Mouse (Mus musculus) forebrain, embryonic 12.5 days (tissue): Measurements from ENCODE around the gene Ftsj3. TPM values are rescaled to one million over a fixed set of nuclear protein-coding genes. Genes with fewer than 3 reads are reported as not detected.
"Not testable (repeated sequence)": the region's sequence is repeated elsewhere in the genome, so short reads cannot be mapped to it uniquely, and the experiment has no call there.

ENCODE experiments used
- ATAC-seq: fragments of 200-750 bp; cut with Nextera tagmentation; 2 replicates; pipeline ENCODE4 v1.8.0; 2017; ENCODE audit warnings: moderate TSS enrichment; ENCODE audit not compliant: low FRiP score
- H3K27ac ChIP-seq: fragments of 300-500 bp; sonication (generic); 2 replicates; pipeline ENCODE4 v1.5.1; 2016; ENCODE audit warnings: mild to moderate bottlenecking
- H3K27me3 ChIP-seq: fragments of 300-500 bp; sonication (generic); 2 replicates; pipeline ENCODE4 v1.6.1; 2016; ENCODE audit warnings: mild to moderate bottlenecking
- H3K36me3 ChIP-seq: fragments of 300-500 bp; sonication (generic); replicated peaks from 2 replicates; pipeline ENCODE4 v1.6.1; 2016; ENCODE audit warnings: mild to moderate bottlenecking
- H3K4me1 ChIP-seq: fragments of 300-500 bp; sonication (generic); 2 replicates; pipeline ENCODE4 v1.6.1; 2016
- H3K4me2 ChIP-seq: fragments of 300-500 bp; sonication (generic); 2 replicates; pipeline ENCODE4 v1.6.1; 2016; ENCODE audit warnings: mild to moderate bottlenecking, moderate library complexity
- H3K4me3 ChIP-seq: fragments of 300-500 bp; sonication (generic); replicated peaks from 2 replicates; pipeline ENCODE4 v1.5.1; 2016; ENCODE audit warnings: mild to moderate bottlenecking
- H3K9ac ChIP-seq: fragments of 300-500 bp; sonication (generic); 2 replicates; pipeline ENCODE4 v1.6.1; 2016; ENCODE audit warnings: mild to moderate bottlenecking
- H3K9me3 ChIP-seq: fragments of 300-500 bp; sonication (generic); 2 replicates; pipeline ENCODE4 v1.6.1; 2016
- WGBS: fragments of 180-500 bp; shearing (Covaris S2); methylation state at CpG from one replicate; pipeline ENCODE4 v1.1.7; 2016; 5-methylcytosine and 5-hydroxymethylcytosine counted together
- polyA plus RNA-seq: library from polyadenylated mRNA; unstranded; fragments of >200 nt; fragmentation: Nextera tagmentation; extraction: Ambion mirVana; gene quantifications from 2 replicates; pipeline ENCODE4 v1.2.1, GENCODE M21; 2016

Gene Ftsj3
- polyA plus RNA-seq, 1 experiment from 2014 or later, result 63.0 TPM

DNA sequence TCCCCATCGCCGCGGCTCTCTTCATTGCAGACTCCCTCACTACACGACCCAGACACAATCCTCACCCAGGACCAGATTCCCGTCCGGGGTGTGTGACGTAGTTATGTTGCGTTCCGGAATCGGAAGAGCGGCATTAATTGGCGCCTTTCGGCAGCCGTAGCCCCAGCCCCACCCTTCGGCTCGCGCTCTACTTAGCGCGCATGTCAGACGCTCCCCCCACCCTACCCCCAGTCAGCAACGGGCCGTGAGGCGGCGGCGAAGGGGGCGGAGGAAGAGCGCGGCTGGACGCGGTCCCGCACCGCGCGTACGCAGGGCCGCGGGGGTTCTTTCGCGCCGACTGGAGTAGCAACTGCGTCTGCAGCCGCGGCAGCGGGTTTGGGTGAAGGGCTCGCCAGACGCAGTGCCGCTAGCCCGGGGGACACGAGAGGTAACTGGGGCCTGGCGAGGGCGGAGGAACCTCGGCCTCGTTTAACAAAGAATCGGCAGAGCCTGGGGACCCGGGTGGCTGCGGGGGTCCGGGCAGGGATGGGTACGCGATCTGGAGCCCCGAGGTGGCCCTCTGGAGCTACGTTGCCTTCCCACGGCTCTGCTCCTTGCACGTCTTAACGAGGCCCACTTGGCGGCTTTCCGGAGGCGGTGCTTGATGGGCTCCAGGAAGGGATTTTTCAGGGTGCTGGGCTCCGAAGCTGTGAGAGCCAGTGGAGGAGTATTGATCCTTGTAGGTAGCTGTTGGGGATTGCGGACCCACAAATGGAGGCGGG lies 39.0 kb downstream of the Ftsj3 start, which contains the start of gene Ddx42:
Gene Ddx42 (plus strand): TSS at position 197 of the 761 bp plus-strand sequence.
- peaks cover 14% of the 10 kb centered on the region for H3K36me3 ChIP-seq
- peak; percentile 94 for ATAC-seq
- WGBS, result under 1% methylated on average over 66 of the region's 70 CpGs
- H3K9me3 ChIP-seq, result no peaks in the 10 kb centered on the region
- H3K4me2 ChIP-seq, result peak within 1 kb of the TSS; percentile 63
- H3K4me1 ChIP-seq, result peaks cover 26% of the 10 kb centered on the region
- no peaks in the 10 kb centered on the region for H3K27me3 ChIP-seq
- peak within 1 kb of the TSS; percentile 98 for H3K9ac ChIP-seq
- peak within 1 kb of the TSS; percentile 96 for H3K27ac ChIP-seq
- H3K4me3 ChIP-seq, result peak within 1 kb of the TSS; percentile 96

DNA sequence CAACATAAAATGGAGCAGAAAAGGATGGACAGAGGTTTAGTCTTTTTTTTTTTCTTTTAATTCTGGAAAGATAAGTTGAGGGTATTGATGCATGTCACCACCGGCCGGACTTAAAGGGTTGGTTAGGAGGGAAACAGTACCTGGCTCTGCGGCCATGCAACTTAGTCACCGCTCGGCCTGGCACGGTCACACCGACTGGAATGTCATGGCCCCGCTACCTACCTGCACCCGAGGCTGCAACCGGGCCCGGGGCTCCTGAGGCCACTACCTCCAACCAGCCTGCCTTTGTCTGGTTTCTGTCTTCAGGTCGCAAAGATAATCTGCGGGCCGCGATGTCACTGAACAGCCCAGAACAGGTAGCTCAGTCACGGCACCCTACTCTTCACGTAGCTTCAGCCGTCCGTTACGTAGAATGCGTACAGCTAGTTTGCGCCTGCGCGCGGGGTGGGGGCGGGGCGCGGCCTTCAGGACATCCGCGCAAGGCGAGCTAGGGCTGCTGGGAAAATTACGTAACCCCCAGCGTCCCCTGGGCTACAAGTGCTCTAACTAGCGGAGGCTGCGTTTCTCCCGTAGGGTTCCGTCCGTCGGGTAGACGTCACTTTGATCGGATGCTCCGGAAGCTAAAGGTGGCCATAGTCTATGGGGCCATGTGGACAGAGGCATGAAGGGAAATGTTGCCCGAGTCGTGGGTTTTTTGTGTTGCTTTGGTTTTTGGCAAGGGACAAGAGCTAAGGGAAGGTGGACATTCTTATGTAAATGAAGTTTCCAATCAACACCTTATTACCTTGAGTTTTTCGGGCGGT lies 39.8 kb downstream of the Ftsj3 start, which contains the start of gene Ccdc47:
Gene Ccdc47 (minus strand): TSS at position 418 of the 803 bp plus-strand sequence.
- Histone ChIP-seq H3K4me3 (peak within 1 kb of the TSS; percentile 96), H3K27me3 (no peaks in the 10 kb centered on the region), H3K36me3 (peaks cover 22% of the 10 kb centered on the region), H3K27ac (peak within 1 kb of the TSS; percentile 96), H3K4me2 (peak within 1 kb of the TSS; percentile 63), H3K9ac (peak within 1 kb of the TSS; percentile 98), H3K9me3 (no peaks in the 10 kb centered on the region), H3K4me1 (peaks cover 26% of the 10 kb centered on the region)
- peak; percentile 97 for ATAC-seq
- under 1% methylated on average over 46 of the region's 46 CpGs for WGBS

DNA sequence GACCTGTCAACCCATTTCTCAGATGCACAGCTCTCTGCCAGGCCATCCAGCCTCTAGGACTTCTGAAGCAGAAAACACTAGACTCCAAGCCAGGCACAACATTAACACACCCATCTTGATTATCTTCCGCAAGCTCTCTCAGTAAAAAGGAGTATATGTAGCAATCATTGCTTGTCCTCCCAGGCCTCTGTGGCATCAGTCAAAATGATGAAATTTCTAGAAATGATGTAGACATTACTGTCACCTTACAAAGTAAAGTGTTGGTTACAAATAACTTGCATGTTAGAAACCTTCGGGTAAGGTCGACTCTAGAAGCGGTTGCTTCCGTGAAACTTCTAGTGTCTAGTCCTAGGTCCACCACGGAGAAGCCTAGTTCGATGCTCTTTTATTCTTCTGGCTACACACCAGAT lies 40.4 kb downstream of the Ftsj3 start:
- Histone ChIP-seq H3K27me3 (no peaks in the 10 kb centered on the region), H3K4me3 (peak overlapping the region; percentile 96), H3K4me1 (peaks cover 26% of the 10 kb centered on the region), H3K36me3 (peaks cover 26% of the 10 kb centered on the region), H3K9ac (peak overlapping the region; percentile 98), H3K9me3 (no peaks in the 10 kb centered on the region), H3K27ac (no peak overlapping the region), H3K4me2 (peak overlapping the region; percentile 63)
- ATAC-seq, result no peak
- WGBS, result 31% methylated on average over 7 of the region's 7 CpGs

DNA sequence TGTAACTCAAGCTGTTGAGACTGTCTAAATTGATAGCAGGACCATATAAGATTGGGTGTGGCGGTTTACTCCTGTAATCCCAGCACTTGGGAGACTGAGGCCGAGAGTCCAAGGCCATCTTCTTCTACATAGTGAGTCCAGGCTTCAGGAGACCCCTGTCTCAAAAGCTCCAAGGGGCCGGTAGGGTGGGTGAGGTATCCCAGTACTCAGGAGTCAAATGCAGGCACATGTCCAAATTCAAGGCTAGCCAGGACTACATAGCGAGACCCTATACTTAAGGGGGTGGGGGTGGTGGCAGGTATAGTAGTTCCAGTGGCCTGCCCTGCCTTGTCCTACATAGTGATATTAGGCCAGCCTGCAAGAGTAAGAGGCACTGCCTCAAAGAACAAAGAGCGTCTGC lies 41.0 kb downstream of the Ftsj3 start:
- Histone ChIP-seq H3K9ac (peak overlapping the region; percentile 98), H3K4me2 (peak overlapping the region; percentile 63), H3K4me1 (peaks cover 26% of the 10 kb centered on the region), H3K9me3 (no peaks in the 10 kb centered on the region), H3K36me3 (peaks cover 32% of the 10 kb centered on the region), H3K4me3 (peak overlapping the region; percentile 96), H3K27ac (no peak overlapping the region), H3K27me3 (no peaks in the 10 kb centered on the region)
- WGBS, result 91% methylated on average over 5 of the region's 5 CpGs
- ATAC-seq, result no peak

DNA sequence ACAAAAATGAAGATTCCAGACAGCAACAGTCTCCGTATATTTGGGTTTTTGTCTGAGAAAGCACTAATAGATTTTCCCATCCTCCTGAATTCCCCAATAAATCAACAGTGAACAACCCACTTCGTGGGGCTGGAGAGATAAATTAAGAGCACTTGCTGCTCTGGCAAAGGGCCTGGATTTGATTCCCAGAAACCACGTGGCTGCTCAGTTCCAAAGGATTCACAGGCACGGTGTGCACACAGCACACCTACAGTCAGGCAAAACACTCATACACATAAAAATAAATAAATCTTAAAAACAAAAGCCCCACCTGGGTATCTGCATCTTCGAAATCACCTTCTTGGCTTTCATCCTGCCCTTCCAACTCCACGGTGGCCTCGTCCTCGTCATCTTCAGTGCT lies 43.1 kb downstream of the Ftsj3 start:
- Histone ChIP-seq H3K27ac (no peak overlapping the region), H3K36me3 (peaks cover 51% of the 10 kb centered on the region), H3K4me2 (no peak overlapping the region), H3K27me3 (no peaks in the 10 kb centered on the region), H3K4me3 (no peak overlapping the region), H3K4me1 (peaks cover 15% of the 10 kb centered on the region), H3K9me3 (no peaks in the 10 kb centered on the region), H3K9ac (no peak overlapping the region)
- WGBS, result 96% methylated on average over 8 of the region's 8 CpGs
- ATAC-seq, result no peak

DNA sequence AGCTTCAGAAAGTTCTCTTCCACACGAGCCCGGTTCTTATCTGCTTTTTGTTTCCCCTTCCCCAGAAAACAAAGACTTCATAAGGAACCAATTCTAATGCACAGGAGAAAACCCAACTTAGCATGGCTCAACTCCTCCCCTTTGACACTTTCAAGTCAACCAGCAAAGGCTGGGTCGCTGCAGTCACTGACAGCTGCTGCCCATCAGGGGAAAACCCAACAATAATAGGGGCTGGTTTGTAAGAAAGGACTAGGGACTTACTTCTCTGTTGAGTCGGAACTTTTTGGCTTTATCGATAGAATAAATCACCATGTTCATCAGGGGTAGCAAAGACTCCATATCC lies 53.8 kb downstream of the Ftsj3 start, which contains the start of gene Strada:
Gene Strada (minus strand): TSS at position 46 of the 343 bp plus-strand sequence.
- WGBS, result 84% methylated on average over 5 of the region's 5 CpGs
- Histone ChIP-seq H3K27ac (no peak within 1 kb of the TSS), H3K27me3 (no peaks in the 10 kb centered on the region), H3K4me3 (no peak within 1 kb of the TSS), H3K4me1 (no peaks in the 10 kb centered on the region), H3K9ac (no peak within 1 kb of the TSS), H3K4me2 (no peak within 1 kb of the TSS), H3K36me3 (peaks cover 74% of the 10 kb centered on the region), H3K9me3 (no peaks in the 10 kb centered on the region)
- no peak for ATAC-seq

DNA sequence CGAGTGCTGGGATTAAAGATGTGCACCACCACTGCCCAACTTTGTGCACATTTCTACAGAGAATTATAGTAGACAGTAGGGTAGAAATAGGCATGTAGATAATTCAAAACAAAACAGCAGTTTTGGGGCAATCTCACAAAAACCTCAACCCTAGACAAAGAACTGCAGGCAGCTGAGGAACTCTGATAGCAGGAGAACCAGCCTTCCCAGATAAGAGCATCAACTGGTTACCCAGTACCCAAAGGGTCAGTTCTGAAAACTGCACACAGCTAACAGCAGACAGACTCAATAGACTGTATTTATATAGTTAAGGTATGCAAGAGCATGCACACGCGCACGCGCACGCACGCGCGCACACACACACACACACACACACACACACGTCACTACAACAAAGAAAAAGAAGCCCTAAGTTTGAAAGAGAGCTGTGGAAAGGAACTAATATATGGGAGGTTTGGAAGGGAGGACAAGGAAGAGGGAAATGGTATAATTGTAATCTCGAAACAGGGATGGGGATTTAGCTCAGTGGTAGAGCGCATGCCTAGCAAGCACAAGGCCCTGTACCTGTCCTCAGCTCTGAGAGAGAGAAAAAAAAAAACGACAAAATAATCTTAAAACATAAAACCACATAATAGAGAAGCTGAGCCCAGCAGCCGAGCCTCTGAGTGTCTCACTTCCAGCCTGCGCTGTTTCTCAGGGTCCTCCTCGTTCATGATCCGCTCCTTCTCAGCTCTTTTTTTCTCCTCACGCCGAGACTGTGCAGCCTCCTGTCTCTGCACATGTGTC lies 54.3 kb downstream of the Ftsj3 start:
- no peaks in the 10 kb centered on the region for H3K9me3 ChIP-seq
- H3K27me3 ChIP-seq, result no peaks in the 10 kb centered on the region
- H3K4me2 ChIP-seq, result no peak overlapping the region
- WGBS, result 94% methylated on average over 19 of the region's 19 CpGs
- H3K36me3 ChIP-seq, result peaks cover 74% of the 10 kb centered on the region
- ATAC-seq, result no peak
- H3K27ac ChIP-seq, result no peak overlapping the region
- no peak overlapping the region for H3K4me3 ChIP-seq
- H3K9ac ChIP-seq, result no peak overlapping the region
- no peaks in the 10 kb centered on the region for H3K4me1 ChIP-seq

DNA sequence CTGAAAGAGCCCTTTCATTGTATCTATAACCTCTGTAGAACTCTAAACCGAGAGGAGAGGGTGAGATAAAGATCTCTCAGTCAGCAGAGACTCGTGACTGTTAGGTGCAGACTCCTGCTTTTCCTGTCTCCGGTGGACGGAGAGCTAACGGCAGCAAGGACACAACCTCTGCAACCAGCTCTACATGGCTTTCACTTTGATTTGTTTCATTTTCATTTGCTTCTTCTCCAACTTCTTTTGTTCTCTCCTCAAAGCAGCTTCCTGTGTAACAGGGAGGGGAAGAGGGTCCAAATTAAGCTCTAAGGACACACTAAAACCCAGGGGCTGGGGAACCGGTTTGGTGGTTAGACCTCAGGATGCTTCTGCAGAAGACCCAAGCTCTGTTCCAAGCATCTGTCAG lies 55.1 kb downstream of the Ftsj3 start:
- Histone ChIP-seq H3K4me1 (no peaks in the 10 kb centered on the region), H3K9ac (no peak overlapping the region), H3K4me2 (no peak overlapping the region), H3K4me3 (no peak overlapping the region), H3K36me3 (peaks cover 75% of the 10 kb centered on the region), H3K27ac (no peak overlapping the region), H3K27me3 (no peaks in the 10 kb centered on the region), H3K9me3 (no peaks in the 10 kb centered on the region)
- WGBS, result 92% methylated on average over 6 of the region's 6 CpGs
- ATAC-seq, result no peak

DNA sequence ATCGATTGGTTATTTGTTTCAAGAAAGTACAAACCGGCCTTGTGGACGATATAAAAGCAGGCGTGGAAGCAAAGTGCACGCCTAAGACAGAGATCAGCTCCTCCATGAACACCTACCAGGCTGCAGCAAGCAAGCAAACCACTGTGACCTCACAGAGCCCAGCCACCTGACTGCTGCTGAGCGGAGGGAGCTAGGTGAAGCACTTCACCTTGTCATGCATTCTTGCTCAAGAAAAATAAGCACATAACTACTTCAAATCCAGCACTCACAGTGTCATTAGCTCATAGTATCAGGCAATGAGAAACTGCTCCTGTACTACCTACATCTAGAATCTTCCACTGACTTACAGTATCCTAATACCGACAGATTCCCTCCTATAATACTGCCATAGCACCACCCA lies 55.9 kb downstream of the Ftsj3 start:
- H3K36me3 ChIP-seq, result peaks cover 67% of the 10 kb centered on the region
- ATAC-seq, H3K4me2 ChIP-seq, H3K4me3 ChIP-seq, H3K27me3 ChIP-seq, H3K9me3 ChIP-seq, H3K9ac ChIP-seq, H3K4me1 ChIP-seq, H3K27ac ChIP-seq: not testable (repeated sequence)
- WGBS, result 97% methylated on average over 7 of the region's 7 CpGs

Other genes starting within 250 kb of the Ftsj3 start
- gene Kcnh6, start 248.0 kb downstream of the Ftsj3 start, polyA plus RNA-seq, result 0.36 and 0.64 TPM in 2 replicates
- 118 and 129 TPM in 2 replicates for gene Dcaf7, start 219.2 kb downstream of the Ftsj3 start, polyA plus RNA-seq
- 9.6 and 9.8 TPM in 2 replicates for gene Taco1, start 190.0 kb downstream of the Ftsj3 start, polyA plus RNA-seq
- gene Map3k3, start 171.5 kb downstream of the Ftsj3 start, polyA plus RNA-seq, result 21.6 and 22.6 TPM in 2 replicates
- gene Gm10840, start 95.2 kb downstream of the Ftsj3 start, polyA plus RNA-seq, result not detected in 2 replicates
- gene Limd2, start 95.2 kb downstream of the Ftsj3 start, polyA plus RNA-seq, result 289 and 300 TPM in 2 replicates
- gene Strada, start 53.9 kb downstream of the Ftsj3 start, polyA plus RNA-seq, result 35.2 and 36.1 TPM in 2 replicates
- 91.9 and 92.1 TPM in 2 replicates for gene Ccdc47, start 39.7 kb downstream of the Ftsj3 start, polyA plus RNA-seq
- gene Ddx42, start 39.2 kb downstream of the Ftsj3 start, polyA plus RNA-seq, result 122 and 129 TPM in 2 replicates
- 334 and 335 TPM in 2 replicates for gene Psmc5, start 75 bp upstream of the Ftsj3 start, polyA plus RNA-seq
- gene Smarcd2, start 16.9 kb upstream of the Ftsj3 start, polyA plus RNA-seq, result 26.1 and 26.5 TPM in 2 replicates
- 0.33 and 0.34 TPM in 2 replicates for gene Tcam1, start 20.6 kb upstream of the Ftsj3 start, polyA plus RNA-seq
- gene Gh, start 45.8 kb upstream of the Ftsj3 start, polyA plus RNA-seq, result not detected in 2 replicates
- gene Cd79b, start 58.7 kb upstream of the Ftsj3 start, polyA plus RNA-seq, result 0.74 and 0.88 TPM in 2 replicates
- 0.03 TPM in 1 of 2 replicates, not detected in the other for gene Scn4a, start 97.2 kb upstream of the Ftsj3 start, polyA plus RNA-seq
- gene Prr29, start 109.4 kb upstream of the Ftsj3 start, polyA plus RNA-seq, result not detected in 2 replicates
- 8.1 and 9.8 TPM in 2 replicates for gene Icam2, start 132.0 kb upstream of the Ftsj3 start, polyA plus RNA-seq
- gene Ern1, start 231.8 kb upstream of the Ftsj3 start, polyA plus RNA-seq, result 6.6 and 8.6 TPM in 2 replicates